Mouse (Mus musculus) thymus, adult 2 months (tissue): ENCODE data around the gene Snx18.

Experiments
- CTCF ChIP-seq: fragments of 200-500 bp; IDR thresholded peaks from 2 replicates; pipeline ENCODE4 v1.5.1; 2012; ENCODE audit warnings: mild to moderate bottlenecking, control low read depth, low read length, moderate library complexity, borderline replicate concordance; ENCODE audit not compliant: control insufficient read depth, poor library complexity, insufficient read depth; ENCODE audit errors: extremely low read depth
- POLR2A ChIP-seq: fragments of 200-500 bp; IDR thresholded peaks from 2 replicates; pipeline ENCODE4 v1.6.1; 2012; ENCODE audit warnings: mild to moderate bottlenecking, low read length, control low read depth, moderate library complexity; ENCODE audit not compliant: control insufficient read depth, poor library complexity, insufficient read depth; ENCODE audit errors: extremely low read depth

- TF ChIP-seq CTCF (no peak), POLR2A (no peak)
Measured at GRCm38 (mm10) chr13:113656639-113657038, 38.3 kb upstream of the Snx18 start.
